Mouse (Mus musculus): ENCODE measurements at regions not wholly inside any gene's neighbourhood (a gene's known extent, or its start where the extent isn't known, plus 50 kb on each side); places are given as distances from the start of the nearest gene placed in this dataset.

DNA sequence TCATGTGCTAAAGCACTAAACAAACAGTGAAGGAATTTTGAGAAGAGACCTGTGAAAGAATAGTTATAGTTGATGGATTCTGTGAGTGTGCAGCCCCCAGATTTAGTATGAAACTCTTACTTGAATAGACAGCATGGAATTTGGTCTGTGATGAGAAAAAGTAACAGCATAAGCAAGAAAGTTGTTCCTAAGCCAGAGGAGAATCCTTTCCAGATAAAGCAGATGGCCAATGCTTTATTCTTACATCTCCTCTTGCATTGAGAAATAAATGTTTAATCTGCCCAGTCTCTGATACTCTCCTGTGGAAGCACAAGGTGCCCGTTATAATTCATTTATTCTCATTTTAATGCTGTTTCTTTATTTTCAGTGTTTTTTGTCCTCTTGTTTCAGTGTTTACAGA, 263.5 kb downstream of the Tecrl start:
- Histone ChIP-seq H3K4me2 (ENCODE audit: low read depth, low read length) (no peak overlapping the region), H3K9ac (ENCODE audit: low read depth, low read length) (no peak overlapping the region), H3K9me3 (replicated peaks; ENCODE audit: control insufficient read depth, low read length) (no peaks in the 10 kb centered on the region), H3K27ac (ENCODE audit: low read length) (no peak overlapping the region), H3K36me3 (ENCODE audit: control insufficient read depth, insufficient read depth) (no peaks in the 10 kb centered on the region), H3K27me3 (ENCODE audit: control insufficient read depth, insufficient read depth, low read depth, low read length) (no peaks in the 10 kb centered on the region), H3K4me3 (ENCODE audit: low read depth, low read length) (no peak overlapping the region), H3K4me1 (ENCODE audit: control insufficient read depth, low read depth, low read length) (no peaks in the 10 kb centered on the region)
- 84% methylated on average over 1 of the region's 1 CpGs for WGBS (ENCODE audit: insufficient replicate concordance)
- no peak for ATAC-seq (ENCODE audit: low read depth)

GRCm38 (mm10) chr5:83054819-83055218, 300.2 kb downstream of the Tecrl start:
- no peak overlapping the region for H3K4me2 ChIP-seq (ENCODE audit: low read depth, low read length)

DNA sequence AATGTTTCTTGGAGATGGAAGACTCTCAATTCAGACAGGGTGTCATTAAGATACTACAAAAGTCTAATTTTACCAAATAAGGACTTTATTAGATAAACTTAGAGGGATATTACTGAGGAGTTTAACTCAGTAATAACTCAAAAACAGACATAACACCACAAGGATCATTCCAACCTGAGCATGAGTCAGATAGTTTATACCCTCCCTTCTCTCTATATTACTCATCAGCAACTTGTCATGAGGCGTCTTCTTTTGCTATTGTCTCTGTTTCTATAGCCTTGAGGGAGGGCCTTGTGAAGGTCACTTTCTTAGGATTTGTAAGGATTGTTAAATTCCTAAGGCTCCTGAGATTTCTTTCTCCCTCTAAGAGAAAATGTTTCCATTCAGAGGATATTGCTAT, 307.8 kb downstream of the Tecrl start:
- H3K4me2 ChIP-seq (ENCODE audit: low read depth, low read length) = no peak overlapping the region
- H3K27me3 ChIP-seq (ENCODE audit: control insufficient read depth, insufficient read depth, low read depth, low read length) = no peaks in the 10 kb centered on the region
- no peak overlapping the region for H3K27ac ChIP-seq (ENCODE audit: low read length)
- 33% methylated on average over 1 of the region's 1 CpGs for WGBS (ENCODE audit: insufficient replicate concordance)
- no peak for ATAC-seq (ENCODE audit: low read depth)
- no peaks in the 10 kb centered on the region for H3K4me1 ChIP-seq (ENCODE audit: control insufficient read depth, low read depth, low read length)
- no peak overlapping the region for H3K9ac ChIP-seq (ENCODE audit: low read depth, low read length)
- H3K4me3 ChIP-seq (ENCODE audit: low read depth, low read length) = no peak overlapping the region
- H3K36me3 ChIP-seq (ENCODE audit: control insufficient read depth, insufficient read depth) = no peaks in the 10 kb centered on the region
- no peaks in the 10 kb centered on the region for H3K9me3 ChIP-seq (replicated peaks; ENCODE audit: control insufficient read depth, low read length)

More at GRCm38 (mm10) chr5:83054819-83055218, 300.2 kb downstream of the Tecrl start:
- H3K27me3 ChIP-seq (ENCODE audit: control insufficient read depth, insufficient read depth, low read depth, low read length) = no peaks in the 10 kb centered on the region
- no peaks in the 10 kb centered on the region for H3K36me3 ChIP-seq (ENCODE audit: control insufficient read depth, insufficient read depth)
- no peak overlapping the region for H3K4me3 ChIP-seq (ENCODE audit: low read depth, low read length)
- no peak overlapping the region for H3K9ac ChIP-seq (ENCODE audit: low read depth, low read length)
- no peak overlapping the region for H3K27ac ChIP-seq (ENCODE audit: low read length)
- WGBS (ENCODE audit: insufficient replicate concordance) = 67% methylated on average over 3 of the region's 3 CpGs
- no peaks in the 10 kb centered on the region for H3K9me3 ChIP-seq (replicated peaks; ENCODE audit: control insufficient read depth, low read length)
- H3K4me1 ChIP-seq (ENCODE audit: control insufficient read depth, low read depth, low read length) = no peaks in the 10 kb centered on the region
- no peak for ATAC-seq (ENCODE audit: low read depth)

DNA sequence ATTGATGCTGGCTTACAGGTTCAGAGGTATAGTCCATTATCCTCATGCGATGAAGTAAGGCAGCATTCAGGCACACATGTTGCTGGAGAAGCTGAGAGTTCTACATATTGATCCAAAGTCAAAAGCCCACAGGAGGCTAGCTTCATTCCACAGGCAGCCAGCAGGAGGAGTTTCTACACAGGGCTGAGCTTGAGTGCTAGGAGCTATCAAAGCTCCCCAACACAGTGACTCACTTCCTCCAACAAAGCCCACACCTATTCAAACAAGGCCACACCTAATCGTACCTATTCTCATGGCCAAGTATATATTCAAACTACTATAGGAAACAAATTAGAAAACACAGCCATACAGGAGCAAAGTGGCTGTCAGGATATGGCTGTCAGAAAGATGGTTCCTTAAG, 325.3 kb downstream of the Tecrl start:
- no peaks in the 10 kb centered on the region for H3K4me1 ChIP-seq (ENCODE audit: control insufficient read depth, low read depth, low read length)
- ATAC-seq (ENCODE audit: low read depth) = no peak
- H3K9ac ChIP-seq (ENCODE audit: low read depth, low read length) = no peak overlapping the region
- no peak overlapping the region for H3K4me3 ChIP-seq (ENCODE audit: low read depth, low read length)
- 54% methylated on average over 2 of the region's 2 CpGs for WGBS (ENCODE audit: insufficient replicate concordance)
- H3K36me3 ChIP-seq (ENCODE audit: control insufficient read depth, insufficient read depth) = no peaks in the 10 kb centered on the region
- H3K27ac ChIP-seq (ENCODE audit: low read length) = no peak overlapping the region
- no peaks in the 10 kb centered on the region for H3K9me3 ChIP-seq (replicated peaks; ENCODE audit: control insufficient read depth, low read length)
- no peak overlapping the region for H3K4me2 ChIP-seq (ENCODE audit: low read depth, low read length)
- H3K27me3 ChIP-seq (ENCODE audit: control insufficient read depth, insufficient read depth, low read depth, low read length) = no peaks in the 10 kb centered on the region

- no peak overlapping the region for H3K4me3 ChIP-seq (ENCODE audit: low read depth, low read length)
- no peak overlapping the region for H3K4me2 ChIP-seq (ENCODE audit: low read depth, low read length)
- no peaks in the 10 kb centered on the region for H3K4me1 ChIP-seq (ENCODE audit: control insufficient read depth, low read depth, low read length)
- H3K9ac ChIP-seq (ENCODE audit: low read depth, low read length) = no peak overlapping the region
- no peaks in the 10 kb centered on the region for H3K36me3 ChIP-seq (ENCODE audit: control insufficient read depth, insufficient read depth)
- no peaks in the 10 kb centered on the region for H3K27me3 ChIP-seq (ENCODE audit: control insufficient read depth, insufficient read depth, low read depth, low read length)
- no peak overlapping the region for H3K27ac ChIP-seq (ENCODE audit: low read length)
- no peaks in the 10 kb centered on the region for H3K9me3 ChIP-seq (replicated peaks; ENCODE audit: control insufficient read depth, low read length)
- no peak for ATAC-seq (ENCODE audit: low read depth)
These were observed 349.0 kb downstream of the Tecrl start for GRCm38 (mm10) chr5:83006038-83006437.

GRCm38 (mm10) chr5:82989056-82989455, 365.9 kb downstream of the Tecrl start:
- H3K4me3 ChIP-seq (ENCODE audit: low read depth, low read length) = no peak overlapping the region
- H3K4me2 ChIP-seq (ENCODE audit: low read depth, low read length) = no peak overlapping the region
- no peak overlapping the region for H3K9ac ChIP-seq (ENCODE audit: low read depth, low read length)
- H3K36me3 ChIP-seq (ENCODE audit: control insufficient read depth, insufficient read depth) = no peaks in the 10 kb centered on the region
- no peaks in the 10 kb centered on the region for H3K9me3 ChIP-seq (replicated peaks; ENCODE audit: control insufficient read depth, low read length)
- H3K27me3 ChIP-seq (ENCODE audit: control insufficient read depth, insufficient read depth, low read depth, low read length) = no peaks in the 10 kb centered on the region
- WGBS (ENCODE audit: insufficient replicate concordance) = 68% methylated on average over 5 of the region's 5 CpGs
- ATAC-seq (ENCODE audit: low read depth) = no peak
- H3K27ac ChIP-seq (ENCODE audit: low read length) = no peak overlapping the region
- H3K4me1 ChIP-seq (ENCODE audit: control insufficient read depth, low read depth, low read length) = no peaks in the 10 kb centered on the region

DNA sequence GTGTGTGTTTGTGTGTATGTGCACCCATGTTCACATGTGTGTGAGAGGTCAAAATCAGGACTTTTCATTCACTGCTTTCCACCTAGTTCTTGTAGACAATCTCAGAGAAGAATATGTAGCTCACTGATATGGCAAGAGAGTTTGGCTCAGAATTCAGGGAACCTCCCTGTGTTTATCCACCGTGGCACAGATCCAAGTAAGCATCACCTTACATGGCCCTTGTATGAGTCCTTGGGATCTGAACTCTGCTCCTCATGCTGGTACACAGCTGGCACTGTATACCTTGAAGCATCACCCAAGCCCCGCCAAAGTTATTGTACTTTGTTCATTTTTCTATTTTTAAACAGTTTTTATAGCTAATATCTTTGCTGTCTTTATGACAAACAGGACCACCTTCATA, 385.7 kb downstream of the Tecrl start:
- H3K4me2 ChIP-seq (ENCODE audit: low read depth, low read length) = no peak overlapping the region
- H3K4me1 ChIP-seq (ENCODE audit: control insufficient read depth, low read depth, low read length) = no peaks in the 10 kb centered on the region
- no peak for ATAC-seq (ENCODE audit: low read depth)
- no peak overlapping the region for H3K4me3 ChIP-seq (ENCODE audit: low read depth, low read length)
- H3K9ac ChIP-seq (ENCODE audit: low read depth, low read length) = no peak overlapping the region
- no peaks in the 10 kb centered on the region for H3K36me3 ChIP-seq (ENCODE audit: control insufficient read depth, insufficient read depth)
- no peaks in the 10 kb centered on the region for H3K9me3 ChIP-seq (replicated peaks; ENCODE audit: control insufficient read depth, low read length)
- WGBS (ENCODE audit: insufficient replicate concordance) = 64% methylated on average over 2 of the region's 2 CpGs
- H3K27ac ChIP-seq (ENCODE audit: low read length) = no peak overlapping the region
- no peaks in the 10 kb centered on the region for H3K27me3 ChIP-seq (ENCODE audit: control insufficient read depth, insufficient read depth, low read depth, low read length)

- H3K9ac ChIP-seq (ENCODE audit: low read depth, low read length) = no peak overlapping the region
- no peak overlapping the region for H3K4me2 ChIP-seq (ENCODE audit: low read depth, low read length)
- H3K4me1 ChIP-seq (ENCODE audit: control insufficient read depth, low read depth, low read length) = no peaks in the 10 kb centered on the region
- no peak overlapping the region for H3K27ac ChIP-seq (ENCODE audit: low read length)
- H3K36me3 ChIP-seq (ENCODE audit: control insufficient read depth, insufficient read depth) = no peaks in the 10 kb centered on the region
- ATAC-seq (ENCODE audit: low read depth) = no peak
- no peaks in the 10 kb centered on the region for H3K27me3 ChIP-seq (ENCODE audit: control insufficient read depth, insufficient read depth, low read depth, low read length)
- 73% methylated on average over 3 of the region's 3 CpGs for WGBS (ENCODE audit: insufficient replicate concordance)
- H3K4me3 ChIP-seq (ENCODE audit: low read depth, low read length) = no peak overlapping the region
- no peaks in the 10 kb centered on the region for H3K9me3 ChIP-seq (replicated peaks; ENCODE audit: control insufficient read depth, low read length)
These were observed 388.2 kb downstream of the Tecrl start for GRCm38 (mm10) chr5:82966824-82967223.

DNA sequence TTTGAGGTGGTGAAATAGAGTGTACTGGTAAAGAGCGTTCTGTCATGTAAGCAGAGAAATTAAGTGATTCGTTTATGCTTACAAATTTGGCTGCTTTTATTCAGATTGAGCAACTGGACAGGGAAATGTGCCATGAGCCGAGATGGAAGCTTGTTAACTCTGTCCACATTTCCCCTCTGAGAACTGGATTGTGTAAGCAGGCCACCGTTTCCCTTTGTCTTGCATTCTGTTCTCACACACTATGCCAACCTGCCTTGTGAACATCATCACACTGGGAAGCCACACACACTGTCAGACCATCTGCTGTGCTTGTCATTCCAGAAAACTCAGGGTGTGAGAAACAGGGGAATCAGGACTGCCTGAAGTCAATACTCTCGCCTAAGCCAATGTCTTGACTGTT, 388.8 kb downstream of the Tecrl start:
- Histone ChIP-seq H3K36me3 (ENCODE audit: control insufficient read depth, insufficient read depth) (no peaks in the 10 kb centered on the region), H3K9ac (ENCODE audit: low read depth, low read length) (no peak overlapping the region), H3K4me2 (ENCODE audit: low read depth, low read length) (no peak overlapping the region), H3K27me3 (ENCODE audit: control insufficient read depth, insufficient read depth, low read depth, low read length) (no peaks in the 10 kb centered on the region), H3K9me3 (replicated peaks; ENCODE audit: control insufficient read depth, low read length) (no peaks in the 10 kb centered on the region), H3K27ac (ENCODE audit: low read length) (no peak overlapping the region), H3K4me3 (ENCODE audit: low read depth, low read length) (no peak overlapping the region), H3K4me1 (ENCODE audit: control insufficient read depth, low read depth, low read length) (no peaks in the 10 kb centered on the region)
- ATAC-seq (ENCODE audit: low read depth) = no peak
- WGBS (ENCODE audit: insufficient replicate concordance) = 52% methylated on average over 5 of the region's 5 CpGs

DNA sequence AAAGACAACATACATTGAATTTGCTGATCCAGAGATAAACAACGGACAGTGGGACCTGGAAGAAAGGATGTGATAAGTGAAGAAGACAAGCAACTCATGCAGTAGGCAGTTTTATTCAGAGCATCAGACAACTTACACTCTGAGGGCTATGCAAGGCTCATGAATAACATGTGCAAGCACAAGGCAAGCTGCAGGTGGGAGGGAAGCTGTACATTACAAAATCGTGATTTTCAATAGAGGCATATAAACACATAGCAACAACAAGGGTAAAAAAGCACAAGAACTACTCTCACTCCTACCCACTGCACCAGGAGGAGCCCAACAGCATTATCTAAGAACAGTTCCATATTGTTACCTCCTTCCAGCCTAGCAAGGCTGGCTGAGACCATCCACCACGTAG, 390.5 kb downstream of the Tecrl start:
- WGBS (ENCODE audit: insufficient replicate concordance) = 46% methylated on average over 3 of the region's 3 CpGs
- Histone ChIP-seq H3K4me1 (ENCODE audit: control insufficient read depth, low read depth, low read length) (no peaks in the 10 kb centered on the region), H3K9me3 (replicated peaks; ENCODE audit: control insufficient read depth, low read length) (no peaks in the 10 kb centered on the region), H3K27ac (ENCODE audit: low read length) (no peak overlapping the region), H3K27me3 (ENCODE audit: control insufficient read depth, insufficient read depth, low read depth, low read length) (no peaks in the 10 kb centered on the region), H3K4me3 (ENCODE audit: low read depth, low read length) (no peak overlapping the region), H3K4me2 (ENCODE audit: low read depth, low read length) (no peak overlapping the region), H3K36me3 (ENCODE audit: control insufficient read depth, insufficient read depth) (no peaks in the 10 kb centered on the region), H3K9ac (ENCODE audit: low read depth, low read length) (no peak overlapping the region)
- no peak for ATAC-seq (ENCODE audit: low read depth)
